Mouse (Mus musculus): ENCODE measurements around the gene Atad5. TPM values are rescaled to one million over a fixed set of nuclear protein-coding genes. Genes with fewer than 3 reads are reported as not detected.
A peak's percentile ranks its signal among the peaks of the same experiment; 100 is the strongest.
"Not testable (repeated sequence)": the region's sequence is repeated elsewhere in the genome, so short reads cannot be mapped to it uniquely, and the experiment has no call there.

Gene Atad5
- polyA plus RNA-seq, 1 experiment from 2014 or later = 3.5 TPM

DNA sequence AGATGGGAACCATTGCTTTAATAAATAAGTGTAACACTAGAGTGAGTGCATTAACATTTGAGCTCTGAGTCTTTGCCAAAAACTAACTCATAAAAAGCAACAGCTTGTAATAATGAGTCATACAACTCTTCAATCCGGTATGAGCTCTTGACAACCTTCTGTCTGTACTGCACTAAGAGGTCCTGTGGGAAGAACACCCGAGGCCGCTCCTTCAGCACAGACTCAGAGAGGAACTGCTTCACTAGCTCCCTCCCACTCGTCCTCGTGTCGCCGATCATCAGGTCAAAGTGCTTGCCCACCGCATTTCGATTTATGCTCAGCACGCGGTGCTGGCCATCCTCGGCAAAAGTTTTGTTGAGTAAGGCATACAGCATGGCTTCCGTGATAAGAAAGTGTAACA is 47.6 kb downstream of the Atad5 start:
- Histone ChIP-seq H3K4me1 (peaks cover 8% of the 10 kb centered on the region), H3K9ac (replicated peaks) (no peak overlapping the region), H3K4me2 (no peak overlapping the region), H3K36me3 (peaks cover 35% of the 10 kb centered on the region), H3K27ac (replicated peaks) (no peak overlapping the region), H3K4me3 (replicated peaks) (no peak overlapping the region), H3K9me3 (replicated peaks) (no peaks in the 10 kb centered on the region), H3K27me3 (replicated peaks) (no peaks in the 10 kb centered on the region)
- 92% methylated on average over 13 of the region's 13 CpGs for WGBS
- ATAC-seq (ENCODE audit: low FRiP score) = no peak

DNA sequence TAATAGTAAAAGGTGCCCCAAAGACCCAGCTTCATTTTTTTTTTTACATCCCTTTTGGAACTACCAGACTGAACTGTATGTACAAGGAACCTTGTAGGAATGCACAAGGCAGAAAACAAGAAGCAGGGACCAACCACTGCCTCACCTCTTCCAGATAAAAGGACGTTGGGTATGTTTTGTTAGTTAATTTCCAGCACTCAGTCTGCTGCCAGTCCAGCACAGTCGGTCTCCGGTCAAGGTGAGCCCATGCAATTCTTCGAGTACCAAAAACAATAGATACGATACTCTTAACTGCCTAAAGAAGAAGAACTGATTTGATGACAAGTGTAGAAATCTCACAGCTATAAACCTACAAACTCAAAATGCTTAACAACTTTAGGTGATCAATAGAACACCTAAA is 48.6 kb downstream of the Atad5 start:
- Histone ChIP-seq H3K27me3 (replicated peaks) (no peaks in the 10 kb centered on the region), H3K4me3 (replicated peaks) (no peak overlapping the region), H3K9ac (replicated peaks) (no peak overlapping the region), H3K9me3 (replicated peaks) (no peaks in the 10 kb centered on the region), H3K4me2 (no peak overlapping the region), H3K36me3 (peaks cover 26% of the 10 kb centered on the region), H3K4me1 (peaks cover 13% of the 10 kb centered on the region), H3K27ac (replicated peaks) (no peak overlapping the region)
- ATAC-seq (ENCODE audit: low FRiP score) = no peak
- 87% methylated on average over 5 of the region's 5 CpGs for WGBS

DNA sequence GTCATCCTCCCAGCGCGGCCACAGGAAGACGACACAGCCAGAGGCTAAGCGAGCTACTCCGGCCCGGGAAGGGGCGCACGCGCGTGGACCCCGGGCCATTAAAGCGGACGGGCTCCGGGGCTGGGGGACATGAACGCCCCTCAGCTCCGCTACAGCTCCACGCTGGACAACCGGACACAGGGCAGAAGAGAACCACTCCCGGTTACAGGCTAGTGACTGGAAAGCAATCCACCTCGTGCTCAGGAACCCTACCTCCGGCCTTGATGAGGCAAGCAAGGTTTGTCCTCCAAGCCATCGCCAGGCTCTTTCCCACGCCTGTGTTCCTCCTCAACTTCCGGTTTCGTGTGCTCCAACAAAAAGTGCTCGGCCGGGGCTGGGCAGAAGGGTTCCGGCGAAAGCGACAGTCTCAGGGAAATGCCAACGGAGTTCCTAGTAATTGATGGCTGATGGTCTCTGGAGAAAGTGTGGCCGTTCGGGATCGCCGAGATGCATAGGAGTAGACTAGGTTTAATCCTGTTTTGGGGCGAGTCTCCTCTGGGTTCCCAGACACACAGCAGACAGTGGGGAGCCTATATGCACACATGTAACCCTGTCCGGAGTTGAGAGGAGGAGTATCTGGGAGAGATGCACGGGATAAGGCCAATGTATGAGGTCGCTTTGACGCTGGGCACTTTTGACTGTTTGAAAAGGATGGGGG is 52.8 kb downstream of the Atad5 start, which contains the start of gene Tefm:
Tefm (minus strand) TSS at position 351 of the 697 bp plus-strand sequence.
- H3K4me1 ChIP-seq = peaks cover 16% of the 10 kb centered on the region
- H3K27ac ChIP-seq (replicated peaks) = peak within 1 kb of the TSS; percentile 93
- H3K4me2 ChIP-seq = peak within 1 kb of the TSS; percentile 81
- peak within 1 kb of the TSS; percentile 62 for H3K9ac ChIP-seq (replicated peaks)
- H3K4me3 ChIP-seq (replicated peaks) = peak within 1 kb of the TSS; percentile 59
- ATAC-seq (ENCODE audit: low FRiP score) = peak; percentile 92
- no peaks in the 10 kb centered on the region for H3K27me3 ChIP-seq (replicated peaks)
- peaks cover 6% of the 10 kb centered on the region; the same call in 1 of the 2 replicates for H3K36me3 ChIP-seq
- H3K9me3 ChIP-seq (replicated peaks) = no peaks in the 10 kb centered on the region
- WGBS = under 1% methylated on average over 40 of the region's 40 CpGs

DNA sequence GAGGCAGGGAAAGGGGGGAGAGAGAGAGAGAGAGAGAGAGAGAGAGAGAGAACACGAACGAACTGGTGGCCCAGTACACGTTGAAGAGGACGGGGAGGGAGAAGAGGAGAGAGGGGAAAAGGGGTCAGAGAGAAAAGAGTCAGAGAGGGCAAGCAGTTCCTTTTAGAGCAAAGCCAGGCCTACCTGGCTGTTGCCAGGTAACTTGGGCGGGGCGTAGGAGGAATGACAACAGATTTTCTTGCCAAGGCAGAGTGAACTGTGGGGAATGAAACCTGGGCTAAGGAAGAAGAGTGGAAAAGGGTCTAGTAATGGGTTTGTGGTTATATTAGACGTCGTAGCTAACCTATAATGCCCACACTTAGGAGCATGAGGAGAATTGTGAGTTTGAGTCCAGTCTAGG is 53.7 kb downstream of the Atad5 start:
- H3K27me3 ChIP-seq (replicated peaks) = no peaks in the 10 kb centered on the region
- 43% methylated on average over 8 of the region's 8 CpGs for WGBS
- H3K27ac ChIP-seq (replicated peaks) = no peak overlapping the region
- peak overlapping the region; percentile 81 for H3K4me2 ChIP-seq
- no peak for ATAC-seq (ENCODE audit: low FRiP score)
- no peaks in the 10 kb centered on the region for H3K36me3 ChIP-seq
- H3K9ac ChIP-seq (replicated peaks) = peak overlapping the region; percentile 62; the same call in 1 of the 2 replicates
- H3K9me3 ChIP-seq (replicated peaks) = no peaks in the 10 kb centered on the region
- H3K4me1 ChIP-seq = peaks cover 16% of the 10 kb centered on the region
- H3K4me3 ChIP-seq (replicated peaks) = peak overlapping the region; percentile 59

DNA sequence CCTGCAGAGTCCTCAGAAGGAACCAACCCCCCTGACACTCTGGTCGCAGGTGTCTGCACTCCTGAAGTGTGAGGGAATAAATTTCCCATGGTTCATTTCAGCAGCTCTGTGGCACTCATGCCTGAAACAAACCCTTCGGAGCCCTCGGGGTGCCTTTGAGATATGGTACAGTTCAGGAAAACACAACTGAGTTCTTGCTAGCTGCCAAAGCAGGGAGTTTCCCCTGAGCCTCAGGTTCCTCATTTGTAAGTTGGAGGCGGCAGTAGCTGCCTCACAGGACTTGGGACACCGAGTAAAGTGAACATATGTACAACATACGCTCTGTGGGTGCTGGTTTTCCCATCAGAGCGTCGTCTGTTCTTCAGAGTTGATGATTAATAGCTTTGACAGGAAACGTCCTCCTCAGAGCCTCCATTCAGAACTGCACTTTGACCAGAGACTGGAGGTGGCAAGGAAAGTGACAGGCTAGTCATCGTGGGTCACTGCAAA is 56.6 kb downstream of the Atad5 start:
- 53% methylated on average over 10 of the region's 10 CpGs for WGBS
- ATAC-seq (ENCODE audit: low FRiP score) = no peak

DNA sequence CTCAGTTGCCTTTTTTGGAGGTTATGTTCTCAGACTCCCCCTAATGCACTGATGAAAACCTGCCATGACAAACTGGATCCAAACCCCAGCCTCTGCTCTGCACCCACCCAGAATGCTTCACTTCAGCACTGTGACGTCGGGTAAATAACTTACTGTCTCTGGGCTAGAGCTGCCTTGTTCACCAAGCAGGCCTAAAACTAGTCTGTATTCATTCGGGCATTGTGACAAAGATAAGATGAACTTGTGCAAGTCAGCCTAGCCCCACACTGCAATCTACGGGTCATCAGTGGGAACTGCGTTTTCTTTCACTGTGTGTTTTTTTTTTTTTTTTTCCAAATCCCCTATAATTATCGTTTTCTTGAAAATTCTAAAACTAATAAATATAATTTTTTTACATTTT is 58.5 kb downstream of the Atad5 start:
- Histone ChIP-seq H3K36me3 (no peaks in the 10 kb centered on the region), H3K9me3 (replicated peaks) (no peaks in the 10 kb centered on the region), H3K27ac (replicated peaks) (no peak overlapping the region), H3K9ac (replicated peaks) (no peak overlapping the region), H3K4me3 (replicated peaks) (no peak overlapping the region), H3K4me2 (no peak overlapping the region), H3K27me3 (replicated peaks) (peaks cover 14% of the 10 kb centered on the region), H3K4me1 (peaks cover 3% of the 10 kb centered on the region)
- ATAC-seq (ENCODE audit: low FRiP score) = no peak
- 77% methylated on average over 6 of the region's 6 CpGs for WGBS

More for the DNA sequence above, 56.6 kb downstream of the Atad5 start:
- H3K4me2 ChIP-seq = no peak overlapping the region
- no peak overlapping the region for H3K4me3 ChIP-seq (replicated peaks)
- no peaks in the 10 kb centered on the region for H3K9me3 ChIP-seq (replicated peaks)
- no peaks in the 10 kb centered on the region for H3K27me3 ChIP-seq (replicated peaks)
- H3K36me3 ChIP-seq = no peaks in the 10 kb centered on the region
- no peak overlapping the region for H3K9ac ChIP-seq (replicated peaks)
- peaks cover 14% of the 10 kb centered on the region for H3K4me1 ChIP-seq
- H3K27ac ChIP-seq (replicated peaks) = no peak overlapping the region

DNA sequence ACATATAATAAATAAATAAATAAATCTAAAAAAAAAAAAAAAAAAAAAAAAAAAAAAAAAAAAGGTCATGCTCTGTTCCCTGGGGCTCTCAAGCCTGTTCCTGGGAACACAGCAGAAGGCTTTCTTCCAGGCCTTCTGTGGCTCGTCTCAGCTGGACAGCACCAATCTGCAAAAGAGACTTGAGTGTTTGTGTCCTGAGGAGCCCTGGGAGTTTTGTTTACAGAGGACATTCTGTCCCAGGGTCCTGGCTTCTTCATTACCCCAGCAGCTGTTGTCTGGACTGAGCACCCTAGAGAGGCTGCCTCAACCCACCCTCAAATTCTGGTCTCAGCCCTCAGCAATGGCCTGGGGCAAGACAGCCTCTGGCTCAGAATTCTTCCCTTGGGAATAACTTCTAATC is 59.1 kb downstream of the Atad5 start:
- Histone ChIP-seq H3K9me3 (replicated peaks) (no peaks in the 10 kb centered on the region), H3K4me3 (replicated peaks) (no peak overlapping the region), H3K9ac (replicated peaks) (no peak overlapping the region), H3K4me2 (no peak overlapping the region), H3K27ac (replicated peaks) (no peak overlapping the region), H3K36me3 (no peaks in the 10 kb centered on the region), H3K4me1 (no peaks in the 10 kb centered on the region), H3K27me3 (replicated peaks) (peaks cover 19% of the 10 kb centered on the region)
- 74% methylated on average over 1 of the region's 1 CpGs for WGBS
- no peak for ATAC-seq (ENCODE audit: low FRiP score)

DNA sequence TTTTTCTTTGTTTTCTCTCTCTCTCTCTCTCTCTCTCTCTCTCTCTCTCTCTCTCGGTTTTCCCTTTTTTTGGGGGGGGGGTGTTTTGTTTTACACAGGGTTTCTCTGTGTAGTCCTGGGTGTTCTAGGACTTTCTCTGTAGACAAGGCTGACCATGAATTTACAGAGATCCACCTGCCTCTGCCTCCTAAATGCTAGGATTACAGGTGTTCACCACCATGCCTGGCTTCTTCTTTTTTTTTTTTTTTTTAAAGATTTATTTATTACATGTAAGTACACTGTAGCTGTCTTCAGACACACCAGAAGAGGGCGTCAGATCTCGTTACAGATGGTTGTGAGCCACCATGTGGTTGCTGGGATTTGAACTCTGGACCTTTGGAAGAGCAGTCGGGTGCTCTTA is 59.8 kb downstream of the Atad5 start:
- H3K9me3 ChIP-seq (replicated peaks); ATAC-seq (ENCODE audit: low FRiP score); H3K4me3 ChIP-seq (replicated peaks); H3K4me2 ChIP-seq; H3K36me3 ChIP-seq; H3K9ac ChIP-seq (replicated peaks); H3K4me1 ChIP-seq; H3K27ac ChIP-seq (replicated peaks): not testable (repeated sequence)
- WGBS = 77% methylated on average over 2 of the region's 4 CpGs
- H3K27me3 ChIP-seq (replicated peaks) = peaks cover 26% of the 10 kb centered on the region

DNA sequence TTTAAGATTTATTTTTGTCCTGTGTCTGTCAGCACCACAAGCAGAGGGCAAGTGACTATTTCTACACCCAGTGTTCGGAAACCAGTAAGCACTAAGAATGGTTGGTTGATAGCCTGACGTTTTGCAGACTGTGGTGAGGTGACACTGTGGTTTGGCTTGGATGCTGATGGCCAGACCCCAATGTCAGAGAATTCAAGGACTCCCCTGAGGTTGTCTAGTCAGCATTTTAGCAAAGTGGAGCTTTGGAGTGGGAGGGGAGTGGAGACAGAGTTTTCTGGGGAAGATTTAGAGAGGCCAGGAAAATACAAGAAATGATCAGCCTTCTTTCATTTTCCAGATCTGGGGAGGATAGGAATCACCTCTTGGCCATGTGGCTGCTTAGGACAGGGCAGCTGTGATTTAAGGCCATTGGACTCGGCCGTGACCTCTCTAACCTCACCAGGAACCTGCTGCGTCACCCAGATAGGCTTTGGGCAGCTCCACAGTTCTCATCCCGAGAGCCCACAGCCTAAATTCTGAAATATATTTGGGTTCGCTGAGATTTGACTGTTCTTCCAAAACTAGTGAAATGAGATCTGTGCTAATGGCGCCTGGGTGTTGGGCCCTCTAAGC is 60.3 kb downstream of the Atad5 start:
- Histone ChIP-seq H3K4me2 (no peak overlapping the region), H3K27ac (replicated peaks) (no peak overlapping the region), H3K9me3 (replicated peaks) (no peaks in the 10 kb centered on the region), H3K9ac (replicated peaks) (no peak overlapping the region), H3K4me1 (peaks cover 9% of the 10 kb centered on the region), H3K36me3 (no peaks in the 10 kb centered on the region), H3K27me3 (replicated peaks) (peaks cover 31% of the 10 kb centered on the region), H3K4me3 (replicated peaks) (no peak overlapping the region)
- 85% methylated on average over 8 of the region's 8 CpGs for WGBS
- ATAC-seq (ENCODE audit: low FRiP score) = no peak

DNA sequence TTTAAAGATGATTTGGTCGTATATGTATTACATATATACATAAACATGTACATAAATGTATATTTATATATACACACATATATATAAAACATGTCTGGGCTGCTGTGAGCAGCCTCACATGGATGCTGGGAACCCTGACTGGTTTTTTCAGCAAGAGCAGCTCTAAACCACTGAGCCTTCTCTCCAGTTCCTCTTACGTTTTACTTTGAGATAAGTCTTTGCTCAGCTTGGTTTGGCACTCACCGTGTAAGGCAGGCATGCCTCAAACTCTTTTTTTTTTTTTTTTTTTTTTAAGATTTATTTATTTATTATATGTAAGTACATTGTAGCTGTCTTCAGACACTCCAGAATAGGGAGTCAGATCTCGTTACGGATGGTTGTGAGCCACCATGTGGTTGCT is 61.4 kb downstream of the Atad5 start:
- 86% methylated on average over 5 of the region's 5 CpGs for WGBS
- no peak overlapping the region for H3K27ac ChIP-seq (replicated peaks)
- no peaks in the 10 kb centered on the region for H3K9me3 ChIP-seq (replicated peaks)
- ATAC-seq (ENCODE audit: low FRiP score) = no peak
- no peaks in the 10 kb centered on the region for H3K36me3 ChIP-seq
- H3K4me3 ChIP-seq (replicated peaks) = no peak overlapping the region
- H3K9ac ChIP-seq (replicated peaks) = no peak overlapping the region
- peaks cover 41% of the 10 kb centered on the region for H3K27me3 ChIP-seq (replicated peaks)
- H3K4me1 ChIP-seq = peaks cover 9% of the 10 kb centered on the region
- no peak overlapping the region for H3K4me2 ChIP-seq

DNA sequence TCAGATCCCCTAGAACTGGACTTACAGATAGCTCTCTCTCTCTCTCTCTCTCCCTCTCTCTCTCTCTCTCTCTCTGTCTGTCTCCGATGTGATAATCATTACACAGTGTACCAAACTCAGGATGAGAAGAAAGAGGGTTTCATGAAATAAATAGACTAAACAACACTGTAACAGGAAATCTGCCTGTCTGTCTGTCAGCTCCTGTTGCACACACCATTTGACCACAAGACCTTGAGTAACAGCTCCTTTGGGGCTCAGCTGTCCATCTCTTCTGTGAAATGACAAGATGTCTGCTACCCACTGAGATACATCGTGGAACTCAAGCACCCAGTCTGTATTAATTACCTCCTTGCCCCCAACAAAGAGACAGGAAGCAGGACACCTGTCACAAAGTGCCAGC is 62.3 kb downstream of the Atad5 start:
- no peak overlapping the region for H3K4me3 ChIP-seq (replicated peaks)
- 72% methylated on average over 2 of the region's 2 CpGs for WGBS

DNA sequence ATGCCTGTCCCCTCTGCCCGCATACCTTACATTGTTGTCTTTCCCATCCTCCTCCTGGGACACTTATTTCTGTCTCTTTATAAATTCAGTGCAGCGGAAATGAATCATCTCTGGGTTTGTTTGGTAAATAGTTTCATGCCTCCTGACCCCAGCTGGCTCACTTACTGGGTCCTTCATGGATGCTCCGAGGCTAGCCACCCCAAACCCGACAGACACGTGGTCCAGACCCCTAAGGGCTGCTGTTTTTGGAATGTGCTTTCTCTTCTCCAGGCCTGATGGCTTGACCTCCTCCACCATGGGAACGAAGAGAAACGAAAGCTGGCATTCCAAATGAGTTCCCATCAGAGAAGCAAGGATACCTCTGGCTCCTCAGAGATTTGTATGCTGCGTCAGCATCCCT is 63.2 kb downstream of the Atad5 start:
- peaks cover 51% of the 10 kb centered on the region for H3K27me3 ChIP-seq (replicated peaks)

More for the DNA sequence above, 62.3 kb downstream of the Atad5 start:
- Histone ChIP-seq H3K36me3 (no peaks in the 10 kb centered on the region), H3K9ac (replicated peaks) (no peak overlapping the region), H3K27ac (replicated peaks) (no peak overlapping the region), H3K27me3 (replicated peaks) (peaks cover 51% of the 10 kb centered on the region), H3K4me2 (no peak overlapping the region), H3K9me3 (replicated peaks) (no peaks in the 10 kb centered on the region), H3K4me1 (peaks cover 9% of the 10 kb centered on the region)
- ATAC-seq (ENCODE audit: low FRiP score) = no peak

More for the DNA sequence above, 63.2 kb downstream of the Atad5 start:
- ATAC-seq (ENCODE audit: low FRiP score) = no peak
- Histone ChIP-seq H3K4me2 (no peak overlapping the region), H3K9me3 (replicated peaks) (no peaks in the 10 kb centered on the region), H3K36me3 (no peaks in the 10 kb centered on the region), H3K27ac (replicated peaks) (no peak overlapping the region), H3K4me1 (peaks cover 9% of the 10 kb centered on the region), H3K4me3 (replicated peaks) (no peak overlapping the region), H3K9ac (replicated peaks) (no peak overlapping the region)
- WGBS = 79% methylated on average over 8 of the region's 8 CpGs
